Mouse (Mus musculus) hindbrain, embryonic 14.5 days (tissue): ENCODE data around the gene Sppl3. TPM values are rescaled to one million over a fixed set of nuclear protein-coding genes. Genes with fewer than 3 reads are reported as not detected.

Experiments
- ATAC-seq: fragments of 200-750 bp; cut with Nextera tagmentation; 2 replicates; pipeline ENCODE4 v1.8.0; 2017; ENCODE audit warnings: moderate number of reproducible peaks, mild to moderate bottlenecking, moderate TSS enrichment, moderate library complexity; ENCODE audit not compliant: low FRiP score
- DNase-seq: peaks from one replicate; pipeline ENCODE4 v3.0.0-alpha.2; 2015; ENCODE audit warnings: low spot score
- H3K27ac ChIP-seq: fragments of 300-500 bp; sonication (generic); 2 replicates; pipeline ENCODE4 v1.5.1; 2014; ENCODE audit warnings: mild to moderate bottlenecking, moderate library complexity
- H3K27me3 ChIP-seq: fragments of 300-500 bp; sonication (generic); 2 replicates; pipeline ENCODE4 v1.6.1; 2014; ENCODE audit warnings: mild to moderate bottlenecking, low read length, mixed read lengths; ENCODE audit not compliant: control insufficient read depth, insufficient read depth
- H3K36me3 ChIP-seq: fragments of 300-500 bp; sonication (generic); replicated peaks from 2 replicates; pipeline ENCODE4 v1.6.1; 2014; ENCODE audit not compliant: control insufficient read depth, insufficient read depth
- H3K4me1 ChIP-seq: fragments of 300-500 bp; sonication (generic); replicated peaks from 2 replicates; pipeline ENCODE4 v1.6.1; 2014; ENCODE audit warnings: antibody characterized with exemption, low read length, mixed read lengths; ENCODE audit not compliant: control insufficient read depth, insufficient read depth
- H3K4me2 ChIP-seq: fragments of 300-500 bp; sonication (generic); replicated peaks from 2 replicates; pipeline ENCODE4 v1.6.1; 2014; ENCODE audit warnings: mild to moderate bottlenecking, moderate library complexity
- H3K4me3 ChIP-seq: fragments of 300-500 bp; sonication (generic); replicated peaks from 2 replicates; pipeline ENCODE4 v1.5.1; 2014; ENCODE audit warnings: mild to moderate bottlenecking, low read length
- H3K9ac ChIP-seq: fragments of 300-500 bp; sonication (generic); 2 replicates; pipeline ENCODE4 v1.6.1; 2014
- H3K9me3 ChIP-seq: fragments of 300-500 bp; sonication (generic); 2 replicates; pipeline ENCODE4 v1.6.1; 2016; ENCODE audit warnings: low read length; ENCODE audit not compliant: control insufficient read depth
- WGBS: fragments of 180-500 bp; shearing (Covaris S2); extraction: QIAGEN DNeasy Blood & Tissue Kit; methylation state at CpG from one replicate; pipeline ENCODE4 v1.1.7; 2014; 5-methylcytosine and 5-hydroxymethylcytosine counted together
- polyA plus RNA-seq: library from polyadenylated mRNA; unstranded; fragments of >200 nt; fragmentation: Nextera tagmentation; extraction: Ambion mirVana; gene quantifications from 2 replicates; pipeline ENCODE4 v1.2.1, GENCODE M21; 2014

Gene Sppl3
- polyA plus RNA-seq, 1 experiment from 2014 or later: 30.1 TPM

DNA sequence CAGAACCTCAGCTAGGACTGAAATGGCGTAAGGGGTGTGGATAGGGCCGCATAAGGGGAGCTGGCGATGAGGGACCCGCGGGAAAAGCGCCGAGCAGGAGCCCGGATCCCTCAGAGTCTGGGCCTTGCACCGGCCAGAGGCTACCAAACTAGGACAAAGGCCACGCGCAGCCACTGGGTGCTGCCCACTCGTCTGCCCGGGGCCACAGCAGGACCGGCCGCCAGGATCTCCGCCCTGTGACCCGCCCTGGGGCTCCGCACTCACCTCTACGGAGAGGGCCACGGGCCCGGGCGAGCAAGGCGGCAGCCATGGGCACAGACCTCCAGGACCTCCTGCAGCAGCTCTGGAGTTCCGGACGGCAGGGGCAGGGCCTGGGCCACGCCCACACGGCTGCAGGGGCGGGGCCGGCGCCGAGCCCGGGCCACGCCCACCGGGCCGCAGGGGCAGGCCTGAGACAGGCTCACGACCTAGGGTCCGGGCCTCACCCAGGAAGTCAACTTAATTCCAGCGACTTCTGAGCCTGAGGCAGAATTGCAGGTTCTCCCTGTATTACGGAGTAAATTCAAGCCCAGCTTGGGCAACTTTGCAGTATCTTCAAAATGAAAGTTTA lies 108.1 kb downstream of the Sppl3 start, which contains the start of gene Acads:
Acads (minus strand) TSS at position 386 of the 610 bp plus-strand sequence.
- peaks cover 4% of the 10 kb centered on the region for H3K36me3 ChIP-seq
- H3K27ac ChIP-seq: no peak within 1 kb of the TSS

DNA sequence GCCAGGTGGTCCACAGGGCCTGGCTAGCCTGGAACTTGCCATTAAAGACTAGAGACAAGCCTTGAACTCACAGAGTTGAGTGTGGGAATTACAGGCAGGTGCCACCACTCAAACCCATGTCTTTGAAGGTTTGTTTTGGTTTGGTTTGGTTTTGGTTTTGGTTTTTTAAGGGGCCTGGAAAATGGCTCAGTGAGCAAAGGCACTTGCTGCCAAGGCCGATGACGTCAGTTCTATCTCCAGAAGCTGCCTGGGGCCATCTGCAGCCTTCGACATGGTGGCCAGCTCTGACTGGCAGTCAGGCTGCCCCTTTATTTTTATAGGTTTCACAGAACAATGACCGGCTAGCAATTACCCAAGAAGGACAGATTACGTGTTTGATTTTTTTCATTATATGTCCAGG lies 110.0 kb downstream of the Sppl3 start:
- H3K27me3 ChIP-seq: no peaks in the 10 kb centered on the region
- 64% methylated on average over 5 of the region's 5 CpGs for WGBS
- peaks cover 15% of the 10 kb centered on the region for H3K36me3 ChIP-seq
- no peak overlapping the region for H3K9ac ChIP-seq
- peaks cover 7% of the 10 kb centered on the region for H3K4me1 ChIP-seq
- no peak for ATAC-seq
- no peak overlapping the region for H3K27ac ChIP-seq
- no peak overlapping the region for H3K4me2 ChIP-seq
- DNase-seq: no peak
- no peaks in the 10 kb centered on the region for H3K9me3 ChIP-seq
- no peak overlapping the region for H3K4me3 ChIP-seq

More for the DNA sequence above, 108.1 kb downstream of the Sppl3 start, which contains the start of gene Acads:
- Histone ChIP-seq H3K27me3 (no peaks in the 10 kb centered on the region), H3K4me2 (peak within 1 kb of the TSS; percentile 73), H3K9ac (peak within 1 kb of the TSS; percentile 73), H3K4me3 (peak within 1 kb of the TSS; percentile 52), H3K4me1 (peaks cover 4% of the 10 kb centered on the region; the same call in 1 of the 2 replicates), H3K9me3 (no peaks in the 10 kb centered on the region)
- WGBS: 2% methylated on average over 39 of the region's 39 CpGs
- DNase-seq (peak; percentile 55), ATAC-seq (peak; percentile 82)

DNA sequence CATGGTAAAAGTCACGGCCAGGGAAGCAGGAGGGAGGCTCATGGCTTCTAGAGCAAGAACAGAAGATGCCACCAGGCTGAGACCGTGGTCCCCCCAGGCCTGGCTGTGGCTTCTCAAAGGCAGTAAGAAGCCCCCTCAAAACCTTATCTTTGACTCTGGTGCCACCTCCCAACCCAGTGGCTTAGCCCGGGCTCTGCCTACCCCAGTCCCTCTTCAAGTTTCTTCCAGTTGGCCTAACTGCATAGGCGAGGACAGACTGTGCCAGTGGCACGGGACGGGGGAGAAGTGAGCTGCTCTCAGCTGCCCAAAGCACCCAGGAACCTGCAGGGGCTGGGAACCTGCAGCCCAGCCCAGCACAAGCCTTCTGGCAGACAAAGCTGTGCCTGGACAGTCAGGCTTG lies 113.8 kb downstream of the Sppl3 start:
- peaks cover 52% of the 10 kb centered on the region for H3K36me3 ChIP-seq
- peaks cover 3% of the 10 kb centered on the region for H3K4me1 ChIP-seq
- no peak overlapping the region for H3K27ac ChIP-seq
- H3K27me3 ChIP-seq: no peaks in the 10 kb centered on the region
- no peak overlapping the region for H3K4me2 ChIP-seq
- no peak for DNase-seq
- H3K9ac ChIP-seq: no peak overlapping the region
- no peak overlapping the region for H3K4me3 ChIP-seq
- ATAC-seq: peak; percentile 12; the same call in 1 of the 2 replicates
- no peaks in the 10 kb centered on the region for H3K9me3 ChIP-seq
- 92% methylated on average over 6 of the region's 6 CpGs for WGBS

- Histone ChIP-seq H3K4me1 (peaks cover 3% of the 10 kb centered on the region), H3K27ac (peak overlapping the region; percentile 55), H3K4me3 (no peak overlapping the region), H3K9me3 (no peaks in the 10 kb centered on the region), H3K9ac (0 out of 2 replicates have a peak overlapping the region, but pooled peaks have one; percentile 17), H3K36me3 (peaks cover 59% of the 10 kb centered on the region), H3K4me2 (0 out of 2 replicates have a peak overlapping the region, but pooled peaks have one; percentile 3), H3K27me3 (no peaks in the 10 kb centered on the region)
- WGBS: 14% methylated on average over 24 of the region's 24 CpGs
- peak; percentile 80 for DNase-seq
- ATAC-seq: peak; percentile 80
These were observed 114.4 kb downstream of the Sppl3 start for GRCm38 (mm10) chr5:115125211-115125871.

- Histone ChIP-seq H3K27ac (no peak overlapping the region), H3K4me1 (peaks cover 3% of the 10 kb centered on the region), H3K27me3 (no peaks in the 10 kb centered on the region), H3K9ac (no peak overlapping the region), H3K9me3 (no peaks in the 10 kb centered on the region), H3K4me3 (no peak overlapping the region), H3K36me3 (peaks cover 62% of the 10 kb centered on the region), H3K4me2 (no peak overlapping the region)
- ATAC-seq (no peak), DNase-seq (no peak)
- 87% methylated on average over 28 of the region's 28 CpGs for WGBS
These were observed 115.8 kb downstream of the Sppl3 start for GRCm38 (mm10) chr5:115126578-115127312.

GRCm38 (mm10) chr5:115127421-115128179 lies 116.7 kb downstream of the Sppl3 start:
- 95% methylated on average over 22 of the region's 22 CpGs for WGBS
- Histone ChIP-seq H3K4me2 (no peak overlapping the region), H3K27ac (no peak overlapping the region), H3K4me3 (no peak overlapping the region), H3K9me3 (no peaks in the 10 kb centered on the region), H3K4me1 (peaks cover 6% of the 10 kb centered on the region), H3K9ac (no peak overlapping the region), H3K36me3 (peaks cover 62% of the 10 kb centered on the region), H3K27me3 (no peaks in the 10 kb centered on the region)
- ATAC-seq (no peak), DNase-seq (no peak)

- DNase-seq (no peak), ATAC-seq (no peak)
- Histone ChIP-seq H3K4me1 (peaks cover 20% of the 10 kb centered on the region), H3K9ac (no peak overlapping the region), H3K9me3 (no peaks in the 10 kb centered on the region), H3K36me3 (peaks cover 56% of the 10 kb centered on the region), H3K27me3 (no peaks in the 10 kb centered on the region), H3K27ac (no peak overlapping the region), H3K4me3 (no peak overlapping the region), H3K4me2 (no peak overlapping the region)
- 90% methylated on average over 6 of the region's 6 CpGs for WGBS
These were observed 118.4 kb downstream of the Sppl3 start for GRCm38 (mm10) chr5:115129328-115129727.

DNA sequence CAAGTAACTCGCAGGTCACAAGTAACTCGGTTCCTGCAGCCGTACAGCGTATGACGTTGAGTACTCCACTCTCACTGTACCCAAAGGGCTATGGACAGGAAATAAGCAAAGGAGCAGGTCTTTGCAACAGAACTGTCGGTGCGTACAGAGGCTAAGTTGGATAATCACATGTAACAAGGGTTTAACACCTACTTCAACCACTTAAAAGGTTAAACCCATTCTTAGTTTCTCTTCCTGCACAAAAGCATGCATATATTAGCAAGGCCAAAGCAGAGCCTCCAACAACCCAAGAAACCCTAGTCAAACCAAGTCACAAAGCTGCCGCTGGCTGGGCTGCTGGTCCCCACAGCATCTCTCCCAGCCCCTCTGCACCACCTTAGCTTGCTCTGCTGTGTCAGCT lies 121.5 kb downstream of the Sppl3 start:
- Histone ChIP-seq H3K9me3 (no peaks in the 10 kb centered on the region), H3K4me3 (no peak overlapping the region)
- no peak for DNase-seq

More for the DNA sequence above, 121.5 kb downstream of the Sppl3 start:
- H3K36me3 ChIP-seq: peaks cover 32% of the 10 kb centered on the region
- no peak overlapping the region for H3K9ac ChIP-seq
- no peak overlapping the region for H3K27ac ChIP-seq
- H3K27me3 ChIP-seq: no peaks in the 10 kb centered on the region
- 94% methylated on average over 8 of the region's 8 CpGs for WGBS
- H3K4me2 ChIP-seq: peak overlapping the region; percentile 91
- H3K4me1 ChIP-seq: peaks cover 17% of the 10 kb centered on the region
- no peak for ATAC-seq
